Mouse (Mus musculus): ENCODE measurements around the gene Fan1. TPM values are rescaled to one million over a fixed set of nuclear protein-coding genes. Genes with fewer than 3 reads are reported as not detected.

The Fan1 gene
- polyA plus RNA-seq, 1 experiment from 2014 or later, result 4.2 TPM

DNA sequence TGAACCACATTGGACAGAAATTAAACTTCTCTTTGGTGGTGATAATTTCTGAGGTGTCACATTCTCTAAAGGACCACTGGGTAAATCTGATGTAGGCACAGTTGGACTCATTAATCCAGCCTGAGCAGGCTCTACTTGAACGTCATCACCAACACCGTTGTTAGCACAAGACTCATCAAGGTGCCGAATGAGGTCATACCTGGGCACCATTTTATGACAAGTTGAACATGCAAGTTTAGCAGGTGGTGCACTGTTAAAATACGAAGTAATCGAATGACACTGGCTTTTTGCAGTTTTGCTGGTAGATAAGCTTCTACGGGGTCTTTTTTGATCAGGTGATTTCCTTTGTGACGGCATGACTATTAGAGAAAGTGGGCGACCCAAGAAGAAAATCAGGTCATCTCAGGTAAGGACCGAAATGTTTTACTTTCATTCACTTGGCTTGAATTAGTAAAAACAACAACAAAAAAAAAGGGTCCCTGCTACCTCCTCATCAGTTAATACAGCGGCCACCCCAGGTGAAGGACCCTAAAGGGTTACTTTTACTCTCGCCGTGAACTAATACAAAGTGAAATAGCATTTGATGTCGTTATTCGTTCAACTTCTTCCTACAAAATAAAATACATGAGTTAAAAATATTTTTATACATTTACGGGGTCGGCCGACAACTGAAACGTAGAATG is 607 bp downstream of the Fan1 start:
- no peaks in the 10 kb centered on the region for H3K27me3 ChIP-seq (ENCODE audit: control insufficient read depth, insufficient read depth, low read length)
- H3K36me3 ChIP-seq (ENCODE audit: control insufficient read depth, insufficient read depth, low read length), result peaks cover 42% of the 10 kb centered on the region
- peak overlapping the region; percentile 87 for H3K4me2 ChIP-seq (ENCODE audit: low read length)
- peak overlapping the region; percentile 66 to 83 for H3K4me3 ChIP-seq (ENCODE audit: control insufficient read depth in 1 of 2, insufficient read depth in 1 of 2, low read depth in 1 of 2, low read length in 2 of 2)
- no peak for ATAC-seq (ENCODE audit: insufficient number of reproducible peaks, insufficient read depth, low FRiP score, low read depth)
- H3K9me3 ChIP-seq (ENCODE audit: control insufficient read depth, low read length), result no peaks in the 10 kb centered on the region
- peak overlapping the region; percentile 83 for H3K9ac ChIP-seq (ENCODE audit: low read length)
- 11% methylated on average over 18 of the region's 18 CpGs for WGBS
- H3K4me1 ChIP-seq (ENCODE audit: control insufficient read depth in 2 of 2, insufficient read depth in 2 of 2, low read length in 2 of 2), result peaks cover 2 to 3% of the 10 kb centered on the region in 2 experiments; a peak in 1 of 4 replicates
- peak overlapping the region; percentile 91 to 97 for H3K27ac ChIP-seq (replicated peaks in 1 of 2; ENCODE audit: control insufficient read depth in 1 of 2, insufficient read depth in 1 of 2, low read depth in 2 of 2, low read length in 2 of 2)

DNA sequence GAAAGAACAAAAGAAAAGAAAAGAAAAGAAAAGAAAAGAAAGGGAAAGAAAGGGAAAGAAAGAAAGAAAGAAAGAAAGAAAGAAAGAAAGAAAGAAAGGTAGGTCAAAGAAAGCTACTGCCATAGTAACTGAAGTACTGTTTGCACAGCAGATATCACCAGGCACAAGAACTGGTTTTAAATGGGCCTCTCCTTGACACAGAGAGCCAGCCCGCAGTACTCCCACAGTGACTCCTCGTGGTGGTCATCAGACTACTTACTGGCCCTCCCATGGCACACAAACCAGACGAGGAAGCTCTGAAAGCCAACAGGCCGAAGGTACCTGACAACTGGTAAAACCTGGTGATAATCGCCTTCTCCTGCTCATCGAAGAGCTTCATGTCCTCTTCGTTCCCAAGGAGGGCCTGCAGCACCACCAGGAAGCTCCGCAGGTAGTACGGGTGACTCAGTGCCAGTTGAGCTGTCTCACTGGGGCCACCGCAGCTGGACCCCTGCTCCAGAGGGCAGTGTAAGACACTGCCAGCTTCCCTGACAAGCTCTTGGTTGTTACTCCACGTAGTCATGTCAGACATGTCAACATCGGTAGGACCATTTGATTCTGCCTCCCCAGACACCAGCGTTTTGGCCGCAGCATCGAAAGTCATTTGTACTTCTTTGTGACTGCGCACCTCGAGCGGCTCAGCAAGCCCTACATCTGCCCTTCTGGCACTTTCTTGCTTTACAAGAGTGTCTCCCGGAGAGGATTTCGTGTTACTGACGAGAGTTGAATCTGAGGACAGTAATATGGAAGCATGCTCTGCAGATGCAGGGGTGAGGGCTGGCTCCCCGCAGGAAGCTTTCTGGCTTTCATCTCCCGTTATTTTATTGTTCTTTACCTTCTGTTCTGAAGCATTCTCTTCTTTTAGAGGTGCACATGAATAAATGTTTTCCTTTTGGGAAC is 1.7 kb downstream of the Fan1 start:
- H3K4me3 ChIP-seq (ENCODE audit: control insufficient read depth in 1 of 2, insufficient read depth in 1 of 2, low read depth in 1 of 2, low read length in 2 of 2), result no peak overlapping the region
- WGBS, result 88% methylated on average over 23 of the region's 23 CpGs

GRCm38 (mm10) chr7:64369841-64370240 is 4.1 kb downstream of the Fan1 start:
- no peak overlapping the region for H3K27ac ChIP-seq (replicated peaks in 1 of 2; ENCODE audit: control insufficient read depth in 1 of 2, insufficient read depth in 1 of 2, low read depth in 2 of 2, low read length in 2 of 2)
- 85% methylated on average over 6 of the region's 6 CpGs for WGBS
- no peaks in the 10 kb centered on the region for H3K27me3 ChIP-seq (ENCODE audit: control insufficient read depth, insufficient read depth, low read length)
- no peak overlapping the region for H3K4me2 ChIP-seq (ENCODE audit: low read length)
- no peak overlapping the region for H3K9ac ChIP-seq (ENCODE audit: low read length)
- H3K9me3 ChIP-seq (ENCODE audit: control insufficient read depth, low read length), result no peaks in the 10 kb centered on the region
- ATAC-seq (ENCODE audit: insufficient number of reproducible peaks, insufficient read depth, low FRiP score, low read depth), result no peak
- no peak overlapping the region for H3K4me3 ChIP-seq (ENCODE audit: control insufficient read depth in 1 of 2, insufficient read depth in 1 of 2, low read depth in 1 of 2, low read length in 2 of 2)
- peaks cover 52% of the 10 kb centered on the region for H3K36me3 ChIP-seq (ENCODE audit: control insufficient read depth, insufficient read depth, low read length)
- peaks cover 2 to 3% of the 10 kb centered on the region in 2 experiments; a peak in 1 of 4 replicates for H3K4me1 ChIP-seq (ENCODE audit: control insufficient read depth in 2 of 2, insufficient read depth in 2 of 2, low read length in 2 of 2)

More for the DNA sequence above, 1.7 kb downstream of the Fan1 start:
- Histone ChIP-seq H3K4me1 (ENCODE audit: control insufficient read depth in 2 of 2, insufficient read depth in 2 of 2, low read length in 2 of 2) (peaks cover 2 to 3% of the 10 kb centered on the region in 2 experiments; a peak in 1 of 4 replicates), H3K4me2 (ENCODE audit: low read length) (no peak overlapping the region), H3K27ac (replicated peaks in 1 of 2; ENCODE audit: control insufficient read depth in 1 of 2, insufficient read depth in 1 of 2, low read depth in 2 of 2, low read length in 2 of 2) (no peak overlapping the region), H3K9me3 (ENCODE audit: control insufficient read depth, low read length) (no peaks in the 10 kb centered on the region), H3K27me3 (ENCODE audit: control insufficient read depth, insufficient read depth, low read length) (no peaks in the 10 kb centered on the region), H3K9ac (ENCODE audit: low read length) (no peak overlapping the region), H3K36me3 (ENCODE audit: control insufficient read depth, insufficient read depth, low read length) (peaks cover 41% of the 10 kb centered on the region)
- ATAC-seq (ENCODE audit: insufficient number of reproducible peaks, insufficient read depth, low FRiP score, low read depth), result no peak

GRCm38 (mm10) chr7:64365863-64366262 is 8.0 kb downstream of the Fan1 start:
- no peaks in the 10 kb centered on the region for H3K9me3 ChIP-seq (ENCODE audit: control insufficient read depth, low read length)
- H3K4me3 ChIP-seq (ENCODE audit: control insufficient read depth in 1 of 2, insufficient read depth in 1 of 2, low read depth in 1 of 2, low read length in 2 of 2), result no peak overlapping the region
- no peak for ATAC-seq (ENCODE audit: insufficient number of reproducible peaks, insufficient read depth, low FRiP score, low read depth)
- H3K9ac ChIP-seq (ENCODE audit: low read length), result no peak overlapping the region
- H3K27me3 ChIP-seq (ENCODE audit: control insufficient read depth, insufficient read depth, low read length), result no peaks in the 10 kb centered on the region
- 90% methylated on average over 5 of the region's 5 CpGs for whole genome bisulfite sequencing
- H3K36me3 ChIP-seq (ENCODE audit: control insufficient read depth, insufficient read depth, low read length), result peaks cover 89% of the 10 kb centered on the region
- no peaks in the 10 kb centered on the region for H3K4me1 ChIP-seq (ENCODE audit: control insufficient read depth in 2 of 2, insufficient read depth in 2 of 2, low read length in 2 of 2)
- no peak overlapping the region for H3K4me2 ChIP-seq (ENCODE audit: low read length)
- no peak overlapping the region for H3K27ac ChIP-seq (replicated peaks in 1 of 2; ENCODE audit: control insufficient read depth in 1 of 2, insufficient read depth in 1 of 2, low read depth in 2 of 2, low read length in 2 of 2)

DNA sequence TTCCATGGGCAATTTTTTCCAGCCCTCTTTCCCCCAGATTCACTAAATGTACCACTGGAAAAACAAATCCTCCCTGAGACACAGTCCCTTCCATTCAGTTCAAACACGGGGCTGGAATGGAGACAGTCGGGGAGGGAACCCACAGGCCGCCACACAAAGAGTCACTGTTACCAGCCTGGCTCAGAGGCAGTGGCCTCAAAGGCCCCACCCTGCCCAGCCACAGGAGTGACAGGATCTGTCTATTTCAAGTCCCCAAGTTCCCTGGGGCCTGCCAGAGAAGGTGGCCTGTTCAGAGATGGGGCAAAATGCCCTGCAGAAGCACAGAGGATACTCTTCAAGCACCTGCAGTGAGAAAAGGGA is 13.3 kb downstream of the Fan1 start:
- H3K27me3 ChIP-seq (ENCODE audit: control insufficient read depth, insufficient read depth, low read length), result no peaks in the 10 kb centered on the region
- H3K36me3 ChIP-seq (ENCODE audit: control insufficient read depth, insufficient read depth, low read length), result peaks cover 77% of the 10 kb centered on the region
- H3K4me1 ChIP-seq (ENCODE audit: control insufficient read depth in 2 of 2, insufficient read depth in 2 of 2, low read length in 2 of 2), result peaks cover 4 to 5% of the 10 kb centered on the region in 2 experiments; a peak in 2 of 4 replicates
- H3K27ac ChIP-seq (replicated peaks in 1 of 2; ENCODE audit: control insufficient read depth in 1 of 2, insufficient read depth in 1 of 2, low read depth in 2 of 2, low read length in 2 of 2), result no peak overlapping the region
- no peak for ATAC-seq (ENCODE audit: insufficient number of reproducible peaks, insufficient read depth, low FRiP score, low read depth)
- no peak overlapping the region for H3K4me2 ChIP-seq (ENCODE audit: low read length)
- WGBS, result 74% methylated on average over 3 of the region's 3 CpGs
- no peak overlapping the region for H3K9ac ChIP-seq (ENCODE audit: low read length)
- no peak overlapping the region for H3K4me3 ChIP-seq (ENCODE audit: control insufficient read depth in 1 of 2, insufficient read depth in 1 of 2, low read depth in 1 of 2, low read length in 2 of 2)
- no peaks in the 10 kb centered on the region for H3K9me3 ChIP-seq (ENCODE audit: control insufficient read depth, low read length)

DNA sequence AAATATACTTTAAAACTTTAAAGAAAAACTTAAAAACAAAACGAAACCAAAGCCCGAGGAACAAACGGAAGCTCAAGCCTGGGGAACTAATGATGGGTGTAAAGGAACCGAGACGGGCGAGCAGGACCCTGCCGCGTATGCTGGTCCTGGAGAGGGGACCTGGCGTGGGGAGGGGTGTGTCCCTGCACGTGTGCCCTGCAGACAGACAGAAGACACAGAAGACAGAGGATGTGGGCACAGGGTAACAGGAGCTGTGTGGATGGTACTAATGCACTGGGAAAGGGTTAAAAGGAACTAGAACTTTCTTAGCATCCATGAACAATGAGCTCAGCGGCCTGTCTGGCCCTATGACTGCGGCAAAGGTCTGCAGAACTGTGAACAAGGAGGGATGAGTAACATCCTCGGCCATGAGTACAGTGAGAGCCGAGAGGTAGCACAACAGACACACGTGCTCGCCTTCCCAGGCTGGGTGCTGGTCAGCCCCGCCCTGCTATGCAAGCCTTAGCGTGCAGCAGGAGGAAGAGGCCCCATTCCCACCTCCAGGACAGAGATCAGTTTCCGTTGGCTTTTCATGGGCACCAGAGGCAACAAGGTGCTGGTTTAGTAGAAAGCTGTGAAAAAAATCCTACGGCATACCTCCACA is 13.8 kb downstream of the Fan1 start:
- WGBS, result 83% methylated on average over 20 of the region's 20 CpGs
- Histone ChIP-seq H3K36me3 (ENCODE audit: control insufficient read depth, insufficient read depth, low read length) (peaks cover 72% of the 10 kb centered on the region), H3K4me1 (ENCODE audit: control insufficient read depth in 2 of 2, insufficient read depth in 2 of 2, low read length in 2 of 2) (peaks cover 4 to 5% of the 10 kb centered on the region in 2 experiments; a peak in 2 of 4 replicates), H3K27me3 (ENCODE audit: control insufficient read depth, insufficient read depth, low read length) (no peaks in the 10 kb centered on the region), H3K4me3 (ENCODE audit: control insufficient read depth in 1 of 2, insufficient read depth in 1 of 2, low read depth in 1 of 2, low read length in 2 of 2) (no peak overlapping the region), H3K9me3 (ENCODE audit: control insufficient read depth, low read length) (no peaks in the 10 kb centered on the region), H3K9ac (ENCODE audit: low read length) (no peak overlapping the region), H3K4me2 (ENCODE audit: low read length) (no peak overlapping the region), H3K27ac (replicated peaks in 1 of 2; ENCODE audit: control insufficient read depth in 1 of 2, insufficient read depth in 1 of 2, low read depth in 2 of 2, low read length in 2 of 2) (no peak overlapping the region)
- no peak for ATAC-seq (ENCODE audit: insufficient number of reproducible peaks, insufficient read depth, low FRiP score, low read depth)

GRCm38 (mm10) chr7:64358666-64359065 is 15.2 kb downstream of the Fan1 start:
- no peaks in the 10 kb centered on the region for H3K27me3 ChIP-seq (ENCODE audit: control insufficient read depth, insufficient read depth, low read length)
- peaks cover 4 to 5% of the 10 kb centered on the region in 2 experiments; a peak in 2 of 4 replicates for H3K4me1 ChIP-seq (ENCODE audit: control insufficient read depth in 2 of 2, insufficient read depth in 2 of 2, low read length in 2 of 2)
- no peak overlapping the region for H3K4me2 ChIP-seq (ENCODE audit: low read length)
- H3K36me3 ChIP-seq (ENCODE audit: control insufficient read depth, insufficient read depth, low read length), result peaks cover 63% of the 10 kb centered on the region
- H3K27ac ChIP-seq (replicated peaks in 1 of 2; ENCODE audit: control insufficient read depth in 1 of 2, insufficient read depth in 1 of 2, low read depth in 2 of 2, low read length in 2 of 2), result no peak overlapping the region
- H3K4me3 ChIP-seq (ENCODE audit: control insufficient read depth in 1 of 2, insufficient read depth in 1 of 2, low read depth in 1 of 2, low read length in 2 of 2), result no peak overlapping the region
- ATAC-seq (ENCODE audit: insufficient number of reproducible peaks, insufficient read depth, low FRiP score, low read depth), result no peak
- WGBS, result 66% methylated on average over 6 of the region's 6 CpGs
- no peak overlapping the region for H3K9ac ChIP-seq (ENCODE audit: low read length)
- H3K9me3 ChIP-seq (ENCODE audit: control insufficient read depth, low read length), result no peaks in the 10 kb centered on the region
